Mouse (Mus musculus): ENCODE measurements around the gene Tnxb. TPM values are rescaled to one million over a fixed set of nuclear protein-coding genes. Genes with fewer than 3 reads are reported as not detected.
"Not testable (repeated sequence)": the region's sequence is repeated elsewhere in the genome, so short reads cannot be mapped to it uniquely, and the experiment has no call there.

Tnxb gene
- polyA plus RNA-seq, 1 experiment from 2014 or later = 0.04 TPM

DNA sequence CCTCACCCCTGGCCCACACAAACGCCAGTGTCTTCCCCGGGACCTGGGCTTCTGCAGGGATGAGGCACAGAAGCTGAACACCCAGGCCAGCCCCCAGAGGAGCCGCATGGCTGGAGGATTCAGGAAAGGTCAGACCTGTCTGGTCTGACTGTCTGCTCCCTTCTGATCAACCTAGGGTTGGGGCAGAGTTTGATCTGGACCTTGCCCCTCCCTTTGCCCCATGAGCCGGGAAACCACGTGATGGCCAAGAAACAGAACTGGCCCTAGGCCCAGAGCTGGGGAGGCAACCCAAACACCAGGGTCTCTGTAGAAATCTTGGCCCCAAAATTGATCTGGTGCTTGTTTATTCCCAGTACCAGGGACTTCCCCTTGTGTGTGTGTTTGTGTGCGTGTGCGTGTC lies 73.4 kb downstream of the Tnxb start, which contains the start of gene C4b:
C4b (minus strand) TSS at position 164 of the 400 bp plus-strand sequence.
- Histone ChIP-seq H3K9me3 (peaks cover 5% of the 10 kb centered on the region; the same call in 1 of the 2 replicates), H3K4me1 (no peaks in the 10 kb centered on the region), H3K4me3 (no peak within 1 kb of the TSS), H3K27ac (no peak within 1 kb of the TSS), H3K36me3 (no peaks in the 10 kb centered on the region), H3K27me3 (ENCODE audit: insufficient read depth, poor library complexity, severe bottlenecking) (peaks cover 6% of the 10 kb centered on the region; the same call in 1 of the 2 replicates)
- 80% methylated on average over 7 of the region's 7 CpGs for WGBS
- DNase-seq (ENCODE audit: low spot score) = peak; percentile 43

GRCm38 (mm10) chr17:34744206-34744605 lies 73.9 kb downstream of the Tnxb start:
- 82% methylated on average over 6 of the region's 6 CpGs for WGBS
- H3K9me3 ChIP-seq = peaks cover 9% of the 10 kb centered on the region
- peak; percentile 50 for DNase-seq (ENCODE audit: low spot score)

GRCm38 (mm10) chr17:34744611-34745010 lies 74.3 kb downstream of the Tnxb start:
- peaks cover 12% of the 10 kb centered on the region for H3K9me3 ChIP-seq
- DNase-seq (ENCODE audit: low spot score) = peak; percentile 45
- H3K36me3 ChIP-seq; H3K27ac ChIP-seq; H3K4me3 ChIP-seq; H3K4me1 ChIP-seq; H3K27me3 ChIP-seq (ENCODE audit: insufficient read depth, poor library complexity, severe bottlenecking): not testable (repeated sequence)
- WGBS = 80% methylated on average over 6 of the region's 6 CpGs

More at GRCm38 (mm10) chr17:34744206-34744605, 73.9 kb downstream of the Tnxb start:
- peaks cover 5% of the 10 kb centered on the region; the same call in 1 of the 2 replicates for H3K27me3 ChIP-seq (ENCODE audit: insufficient read depth, poor library complexity, severe bottlenecking)
- no peaks in the 10 kb centered on the region for H3K4me1 ChIP-seq
- no peak overlapping the region for H3K27ac ChIP-seq
- H3K36me3 ChIP-seq = no peaks in the 10 kb centered on the region
- H3K4me3 ChIP-seq = no peak overlapping the region

- peaks cover 12% of the 10 kb centered on the region for H3K9me3 ChIP-seq
- H3K36me3 ChIP-seq; H3K27ac ChIP-seq; H3K4me3 ChIP-seq; H3K4me1 ChIP-seq; H3K27me3 ChIP-seq (ENCODE audit: insufficient read depth, poor library complexity, severe bottlenecking): not testable (repeated sequence)
- peak; percentile 59 for DNase-seq (ENCODE audit: low spot score)
- 84% methylated on average over 4 of the region's 4 CpGs for WGBS
These were observed 74.8 kb downstream of the Tnxb start for GRCm38 (mm10) chr17:34745166-34745565.

DNA sequence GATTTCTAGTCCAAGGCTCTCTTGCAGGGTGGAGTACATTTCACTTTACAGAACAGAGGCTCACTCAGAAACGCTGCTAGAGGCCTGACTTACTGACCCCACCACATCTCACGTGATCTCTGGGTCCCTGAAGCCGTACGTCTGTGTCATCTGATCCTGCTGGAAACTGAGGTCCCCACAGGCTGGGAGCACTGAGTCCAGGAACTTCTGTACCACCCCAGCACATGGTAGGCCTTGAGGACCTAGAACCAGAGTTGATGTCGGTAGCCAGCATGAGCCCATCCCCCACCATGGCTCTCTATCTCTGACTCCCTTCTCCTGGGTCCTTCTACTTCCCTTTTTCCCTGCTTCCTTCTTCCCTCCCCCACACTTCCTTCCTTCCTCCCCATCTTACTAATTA lies 76.2 kb downstream of the Tnxb start:
- 69% methylated on average over 5 of the region's 5 CpGs for WGBS
- no peak overlapping the region for H3K4me3 ChIP-seq
- H3K36me3 ChIP-seq = no peaks in the 10 kb centered on the region
- no peak overlapping the region for H3K27ac ChIP-seq
- DNase-seq (ENCODE audit: low spot score) = peak; percentile 57
- H3K9me3 ChIP-seq = peaks cover 12% of the 10 kb centered on the region
- no peaks in the 10 kb centered on the region for H3K27me3 ChIP-seq (ENCODE audit: insufficient read depth, poor library complexity, severe bottlenecking)
- H3K4me1 ChIP-seq = no peaks in the 10 kb centered on the region

- no peak for DNase-seq (ENCODE audit: low spot score)
- no peaks in the 10 kb centered on the region for H3K9me3 ChIP-seq
- no peaks in the 10 kb centered on the region for H3K27me3 ChIP-seq (ENCODE audit: insufficient read depth, poor library complexity, severe bottlenecking)
- 65% methylated on average over 3 of the region's 3 CpGs for WGBS
- no peaks in the 10 kb centered on the region for H3K4me1 ChIP-seq
- no peaks in the 10 kb centered on the region for H3K36me3 ChIP-seq
- no peak overlapping the region for H3K4me3 ChIP-seq
- H3K27ac ChIP-seq = no peak overlapping the region
These were observed 91.1 kb downstream of the Tnxb start for GRCm38 (mm10) chr17:34761471-34761870.

Other genes with a start within 250 kb of the Tnxb start
- not detected in 2 replicates for gene Btnl4, start 193.2 kb upstream of the Tnxb start, polyA plus RNA-seq (2016; fragmentation: Nextera tagmentation; extraction: Ambion mirVana)
- not detected in 2 replicates for gene Btnl6, start 153.2 kb upstream of the Tnxb start, polyA plus RNA-seq (2016; fragmentation: Nextera tagmentation; extraction: Ambion mirVana)
- gene Notch4, start 106.3 kb upstream of the Tnxb start, polyA plus RNA-seq (2016; fragmentation: Nextera tagmentation; extraction: Ambion mirVana) = 6.4 and 8.4 TPM in 2 replicates
- gene Gpsm3, start 80.7 kb upstream of the Tnxb start, polyA plus RNA-seq (2016; fragmentation: Nextera tagmentation; extraction: Ambion mirVana) = 6.8 and 11.0 TPM in 2 replicates
- gene Pbx2, start 79.3 kb upstream of the Tnxb start, polyA plus RNA-seq (2016; fragmentation: Nextera tagmentation; extraction: Ambion mirVana) = 10.2 and 16.6 TPM in 2 replicates
- gene Ager, start 72.7 kb upstream of the Tnxb start, polyA plus RNA-seq (2016; fragmentation: Nextera tagmentation; extraction: Ambion mirVana) = 5.3 and 5.6 TPM in 2 replicates
- gene Rnf5, start 66.8 kb upstream of the Tnxb start, polyA plus RNA-seq (2016; fragmentation: Nextera tagmentation; extraction: Ambion mirVana) = 139 and 157 TPM in 2 replicates
- gene Agpat1, start 66.3 kb upstream of the Tnxb start, polyA plus RNA-seq (2016; fragmentation: Nextera tagmentation; extraction: Ambion mirVana) = 44.8 and 57.8 TPM in 2 replicates
- gene Egfl8, start 54.6 kb upstream of the Tnxb start, polyA plus RNA-seq (2016; fragmentation: Nextera tagmentation; extraction: Ambion mirVana) = 0.49 and 1.7 TPM in 2 replicates
- gene Ppt2, start 42.0 kb upstream of the Tnxb start, polyA plus RNA-seq (2016; fragmentation: Nextera tagmentation; extraction: Ambion mirVana) = 24.3 and 27.5 TPM in 2 replicates
- gene Prrt1, start 41.0 kb upstream of the Tnxb start, polyA plus RNA-seq (2016; fragmentation: Nextera tagmentation; extraction: Ambion mirVana) = 0.11 TPM in 1 of 2 replicates, not detected in the other
- gene Fkbpl, start 25.8 kb upstream of the Tnxb start, polyA plus RNA-seq (2016; fragmentation: Nextera tagmentation; extraction: Ambion mirVana) = 12.6 TPM in 2 replicates
- 74.0 and 76.8 TPM in 2 replicates for gene Atf6b, start 23.4 kb upstream of the Tnxb start, polyA plus RNA-seq (2016; fragmentation: Nextera tagmentation; extraction: Ambion mirVana)
- gene C4b, start 73.3 kb downstream of the Tnxb start, polyA plus RNA-seq (2016; fragmentation: Nextera tagmentation; extraction: Ambion mirVana) = not detected in 2 replicates
- gene Cyp21a1, start 134.0 kb downstream of the Tnxb start, polyA plus RNA-seq (2016; fragmentation: Nextera tagmentation; extraction: Ambion mirVana) = not detected in 2 replicates
- gene Stk19, start 166.4 kb downstream of the Tnxb start, polyA plus RNA-seq (2016; fragmentation: Nextera tagmentation; extraction: Ambion mirVana) = 22.3 and 22.8 TPM in 2 replicates
- 48.1 and 62.2 TPM in 2 replicates for gene Dxo, start 166.5 kb downstream of the Tnxb start, polyA plus RNA-seq (2016; fragmentation: Nextera tagmentation; extraction: Ambion mirVana)
- 39.9 and 43.6 TPM in 2 replicates for gene Skiv2l, start 179.7 kb downstream of the Tnxb start, polyA plus RNA-seq (2016; fragmentation: Nextera tagmentation; extraction: Ambion mirVana)
- gene Nelfe, start 179.9 kb downstream of the Tnxb start, polyA plus RNA-seq (2016; fragmentation: Nextera tagmentation; extraction: Ambion mirVana) = 89.6 and 104 TPM in 2 replicates
- 1.3 and 11.4 TPM in 2 replicates for gene Cfb, start 192.0 kb downstream of the Tnxb start, polyA plus RNA-seq (2016; fragmentation: Nextera tagmentation; extraction: Ambion mirVana)
- 2.2 and 4.1 TPM in 2 replicates for gene Zbtb12, start 208.9 kb downstream of the Tnxb start, polyA plus RNA-seq (2016; fragmentation: Nextera tagmentation; extraction: Ambion mirVana)
- gene Gm20547, start 211.5 kb downstream of the Tnxb start, polyA plus RNA-seq (2016; fragmentation: Nextera tagmentation; extraction: Ambion mirVana) = not detected in 2 replicates
- 0.67 and 1.6 TPM in 2 replicates for gene C2, start 227.7 kb downstream of the Tnxb start, polyA plus RNA-seq (2016; fragmentation: Nextera tagmentation; extraction: Ambion mirVana)
- gene Ehmt2, start 227.9 kb downstream of the Tnxb start, polyA plus RNA-seq (2016; fragmentation: Nextera tagmentation; extraction: Ambion mirVana) = 46.3 and 66.0 TPM in 2 replicates
- gene Slc44a4, start 243.9 kb downstream of the Tnxb start, polyA plus RNA-seq (2016; fragmentation: Nextera tagmentation; extraction: Ambion mirVana) = 0.10 and 0.41 TPM in 2 replicates

All from heart, embryonic 10.5 days (tissue).